Mouse (Mus musculus) stomach, embryonic 16.5 days (tissue): Measurements from ENCODE around the gene Gng12. TPM values are rescaled to one million over a fixed set of nuclear protein-coding genes. Genes with fewer than 3 reads are reported as not detected.

ENCODE experiments used
- ATAC-seq: fragments of 200-750 bp; cut with Nextera tagmentation; 2 replicates; pipeline ENCODE4 v1.8.0; 2017; ENCODE audit warnings: moderate number of reproducible peaks, moderate TSS enrichment; ENCODE audit not compliant: insufficient read depth, low FRiP score
- H3K27ac ChIP-seq: fragments of 300-500 bp; sonication (generic); 2 replicates; pipeline ENCODE4 v1.5.1; 2014; ENCODE audit warnings: low read length
- H3K27me3 ChIP-seq: fragments of 300-500 bp; sonication (generic); 2 replicates; pipeline ENCODE4 v1.6.1; 2014; ENCODE audit warnings: low read length, control low read depth, mixed read lengths; ENCODE audit not compliant: control insufficient read depth, insufficient read depth
- H3K36me3 ChIP-seq: fragments of 300-500 bp; sonication (generic); 2 replicates; pipeline ENCODE4 v1.6.1; 2014; ENCODE audit warnings: low read length; ENCODE audit not compliant: control insufficient read depth, insufficient read depth
- H3K4me1 ChIP-seq: fragments of 300-500 bp; sonication (generic); 2 replicates; pipeline ENCODE4 v1.6.1; 2014; ENCODE audit warnings: low read length, control low read depth, mixed read lengths; ENCODE audit not compliant: control insufficient read depth, insufficient read depth
- H3K4me2 ChIP-seq: fragments of 300-500 bp; sonication (generic); 2 replicates; pipeline ENCODE4 v1.6.1; 2014; ENCODE audit warnings: low read depth, low read length, mixed read lengths
- H3K4me3 ChIP-seq: fragments of 300-500 bp; sonication (generic); replicated peaks from 2 replicates; pipeline ENCODE4 v1.5.1; 2014; ENCODE audit warnings: mild to moderate bottlenecking, low read length
- H3K9ac ChIP-seq: fragments of 300-500 bp; sonication (generic); 2 replicates; pipeline ENCODE4 v1.6.1; 2014; ENCODE audit warnings: low read length
- H3K9me3 ChIP-seq: fragments of 300-500 bp; sonication (generic); replicated peaks from 2 replicates; pipeline ENCODE4 v1.6.1; 2016; ENCODE audit warnings: low read length, control low read depth; ENCODE audit not compliant: control insufficient read depth
- WGBS: fragments of 180-500 bp; shearing (Covaris S2); extraction: QIAGEN DNeasy Blood & Tissue Kit; methylation state at CpG from one replicate; pipeline ENCODE4 v1.1.7; 2014; 5-methylcytosine and 5-hydroxymethylcytosine counted together
- polyA plus RNA-seq: library from polyadenylated mRNA; unstranded; fragments of >200 nt; fragmentation: Nextera tagmentation; extraction: Ambion mirVana; gene quantifications from 2 replicates; pipeline ENCODE4 v1.2.1, GENCODE M21; 2015

Gng12 gene
- polyA plus RNA-seq, 1 experiment from 2014 or later = 132 TPM

DNA sequence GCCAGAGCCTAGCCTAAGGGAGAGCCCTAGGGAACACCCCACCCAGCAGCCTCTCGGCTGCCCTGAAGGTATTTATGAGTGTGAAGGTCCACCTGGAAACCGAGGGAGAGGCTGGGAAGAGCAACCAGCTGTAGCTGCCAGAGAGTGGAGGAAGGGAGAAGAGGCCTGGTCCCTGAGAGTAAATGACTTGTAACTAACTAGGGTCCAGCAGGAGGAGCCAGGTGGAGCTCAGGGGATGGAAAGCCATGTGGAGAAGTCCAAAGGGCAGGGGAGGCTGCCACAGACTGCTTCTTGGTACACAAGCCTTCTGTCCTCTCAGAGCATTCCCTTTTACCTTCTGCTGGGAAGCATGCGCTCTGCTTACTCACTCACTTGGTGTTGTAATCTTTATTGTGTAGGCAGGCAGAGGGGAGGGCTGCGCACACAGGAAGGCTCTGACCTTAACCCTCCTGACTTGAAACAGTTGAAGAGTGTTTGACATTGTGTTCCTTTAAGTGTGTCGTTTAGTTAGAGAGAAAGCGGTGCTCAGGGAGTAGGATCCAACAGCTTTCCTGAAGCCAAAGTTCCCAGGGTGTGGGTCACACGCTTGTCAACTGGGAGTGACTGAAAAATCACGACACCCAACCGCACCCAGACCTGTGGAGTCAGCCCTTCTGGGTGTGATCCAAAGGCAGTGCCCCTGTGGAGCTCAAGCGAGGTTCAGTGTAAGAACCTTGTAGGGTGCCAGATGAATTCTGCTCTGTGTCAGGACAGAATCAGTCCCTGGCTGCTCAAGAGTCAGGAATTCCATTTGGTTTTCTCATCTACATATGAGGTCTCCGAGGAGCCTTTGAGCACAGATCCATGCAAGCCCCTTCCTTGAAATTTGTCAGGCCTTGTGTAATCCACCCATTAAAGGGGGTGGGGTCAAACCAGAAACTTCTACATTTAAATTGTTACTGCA lies 14.6 kb downstream of the Gng12 start:
- ATAC-seq = peak; percentile 86
- H3K4me3 ChIP-seq = no peak overlapping the region
- peak overlapping the region; percentile 90 for H3K27ac ChIP-seq
- H3K9ac ChIP-seq = 0 out of 2 replicates have a peak overlapping the region, but pooled peaks have one; percentile 1
- peak overlapping the region; percentile 36; the same call in 1 of the 2 replicates for H3K4me2 ChIP-seq
- H3K36me3 ChIP-seq = 0 out of 2 replicates have a peak, but pooled peaks cover 3% of the 10 kb centered on the region
- H3K9me3 ChIP-seq = no peaks in the 10 kb centered on the region
- no peaks in the 10 kb centered on the region for H3K27me3 ChIP-seq
- 27% methylated on average over 11 of the region's 11 CpGs for WGBS
- peaks cover 13% of the 10 kb centered on the region for H3K4me1 ChIP-seq

GRCm38 (mm10) chr6:66913355-66913754 lies 17.2 kb downstream of the Gng12 start:
- Histone ChIP-seq H3K27ac (no peak overlapping the region), H3K36me3 (0 out of 2 replicates have a peak, but pooled peaks cover 3% of the 10 kb centered on the region), H3K9ac (no peak overlapping the region), H3K9me3 (no peaks in the 10 kb centered on the region), H3K4me2 (no peak overlapping the region), H3K27me3 (no peaks in the 10 kb centered on the region), H3K4me3 (no peak overlapping the region), H3K4me1 (peaks cover 13% of the 10 kb centered on the region)
- WGBS = 86% methylated on average over 1 of the region's 1 CpGs
- ATAC-seq = no peak

DNA sequence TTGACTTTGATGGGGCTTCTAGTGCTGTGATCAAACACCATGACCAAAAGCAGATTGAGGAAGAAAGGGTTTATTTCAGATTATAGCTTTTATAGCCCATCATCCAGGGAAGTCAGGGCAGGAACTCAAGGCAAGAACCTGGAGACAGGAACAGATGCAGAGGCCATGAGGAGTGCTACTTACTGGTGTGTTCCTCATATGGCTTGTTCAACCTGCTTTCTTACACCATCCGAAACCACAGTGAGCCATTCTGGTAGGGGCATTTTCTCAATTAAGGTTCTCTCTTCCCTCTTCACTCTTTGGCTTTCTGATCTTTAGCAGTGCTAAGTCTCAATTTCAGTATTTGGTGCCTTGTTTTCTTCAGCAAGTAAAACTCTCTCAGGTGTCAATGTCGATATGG lies 19.4 kb downstream of the Gng12 start:
- Histone ChIP-seq H3K4me1 (peaks cover 9% of the 10 kb centered on the region), H3K9ac (no peak overlapping the region), H3K36me3 (0 out of 2 replicates have a peak, but pooled peaks cover 3% of the 10 kb centered on the region), H3K4me3 (no peak overlapping the region), H3K27me3 (no peaks in the 10 kb centered on the region), H3K9me3 (no peaks in the 10 kb centered on the region), H3K27ac (no peak overlapping the region), H3K4me2 (no peak overlapping the region)
- no peak for ATAC-seq
- WGBS = 86% methylated on average over 2 of the region's 2 CpGs

- H3K9ac ChIP-seq = no peak overlapping the region
- H3K9me3 ChIP-seq = no peaks in the 10 kb centered on the region
Measured at GRCm38 (mm10) chr6:66917032-66917431, 20.8 kb downstream of the Gng12 start.

GRCm38 (mm10) chr6:66920786-66921185 lies 24.6 kb downstream of the Gng12 start:
- Histone ChIP-seq H3K9ac (no peak overlapping the region), H3K27me3 (no peaks in the 10 kb centered on the region), H3K4me3 (no peak overlapping the region), H3K27ac (no peak overlapping the region), H3K4me1 (peaks cover 4% of the 10 kb centered on the region; the same call in 1 of the 2 replicates), H3K4me2 (no peak overlapping the region), H3K9me3 (no peaks in the 10 kb centered on the region), H3K36me3 (no peaks in the 10 kb centered on the region)
- WGBS = 94% methylated on average over 4 of the region's 4 CpGs
- ATAC-seq = no peak

More at GRCm38 (mm10) chr6:66917032-66917431, 20.8 kb downstream of the Gng12 start:
- Histone ChIP-seq H3K4me1 (no peaks in the 10 kb centered on the region), H3K36me3 (0 out of 2 replicates have a peak, but pooled peaks cover 3% of the 10 kb centered on the region), H3K27ac (no peak overlapping the region), H3K4me2 (no peak overlapping the region), H3K27me3 (no peaks in the 10 kb centered on the region), H3K4me3 (no peak overlapping the region)
- ATAC-seq = no peak
- WGBS = 87% methylated on average over 7 of the region's 7 CpGs

- H3K4me2 ChIP-seq = no peak overlapping the region
- peaks cover 4% of the 10 kb centered on the region; the same call in 1 of the 2 replicates for H3K4me1 ChIP-seq
- H3K27ac ChIP-seq = no peak overlapping the region
- H3K4me3 ChIP-seq = no peak overlapping the region
- no peaks in the 10 kb centered on the region for H3K27me3 ChIP-seq
- H3K9ac ChIP-seq = no peak overlapping the region
- H3K9me3 ChIP-seq = no peaks in the 10 kb centered on the region
- no peak for ATAC-seq
- WGBS = 78% methylated on average over 4 of the region's 4 CpGs
- no peaks in the 10 kb centered on the region for H3K36me3 ChIP-seq
Measured at GRCm38 (mm10) chr6:66921755-66922154, 25.6 kb downstream of the Gng12 start.

DNA sequence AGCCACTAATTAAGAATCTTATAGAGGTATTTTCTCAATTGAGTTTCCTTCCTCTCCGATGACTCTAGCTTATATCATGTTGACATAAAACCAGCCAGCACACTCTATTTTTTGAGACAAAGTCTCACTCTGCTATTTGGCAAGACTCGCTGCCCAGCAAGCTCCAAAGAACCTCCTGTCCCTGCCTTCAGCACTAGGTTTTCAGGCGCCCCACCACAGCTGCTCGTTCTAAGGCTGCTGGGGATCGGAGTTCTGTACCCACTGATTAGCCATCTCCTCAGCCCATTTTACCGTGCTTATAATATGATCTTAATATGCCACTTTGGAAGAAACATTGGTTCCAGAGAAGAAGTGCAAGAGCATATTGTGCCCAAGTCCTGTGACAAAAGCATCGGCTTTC lies 26.3 kb downstream of the Gng12 start:
- H3K36me3 ChIP-seq = no peaks in the 10 kb centered on the region
- H3K27ac ChIP-seq = peak overlapping the region; percentile 25; the same call in 1 of the 2 replicates
- H3K4me3 ChIP-seq = no peak overlapping the region
- H3K9ac ChIP-seq = no peak overlapping the region
- WGBS = 85% methylated on average over 7 of the region's 7 CpGs
- H3K9me3 ChIP-seq = no peaks in the 10 kb centered on the region
- no peak for ATAC-seq
- H3K27me3 ChIP-seq = no peaks in the 10 kb centered on the region
- peaks cover 4% of the 10 kb centered on the region; the same call in 1 of the 2 replicates for H3K4me1 ChIP-seq
- H3K4me2 ChIP-seq = no peak overlapping the region

DNA sequence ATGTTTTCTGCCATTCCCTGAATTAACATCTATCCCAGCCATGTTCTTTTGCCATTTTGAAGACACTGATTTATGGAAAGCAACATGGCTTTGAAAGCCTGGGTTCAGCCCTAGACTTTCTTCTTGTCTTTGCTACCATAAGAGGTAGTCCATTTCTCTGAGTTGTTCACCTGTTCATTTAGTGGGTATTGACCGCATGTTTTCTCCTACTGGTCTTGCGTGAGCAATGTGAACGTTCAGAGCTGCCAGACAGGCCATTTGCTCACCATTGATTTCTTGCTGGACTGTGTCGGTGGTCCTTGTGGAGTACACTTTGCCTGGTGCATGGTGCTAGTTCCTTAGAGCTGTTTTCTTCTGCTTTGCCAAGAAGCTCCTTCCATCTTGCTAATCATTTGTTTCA lies 27.7 kb downstream of the Gng12 start:
- H3K4me2 ChIP-seq = no peak overlapping the region
- H3K27me3 ChIP-seq = no peaks in the 10 kb centered on the region
- no peak overlapping the region for H3K27ac ChIP-seq
- no peak overlapping the region for H3K9ac ChIP-seq
- H3K9me3 ChIP-seq = no peaks in the 10 kb centered on the region
- peaks cover 4% of the 10 kb centered on the region; the same call in 1 of the 2 replicates for H3K4me1 ChIP-seq
- no peak overlapping the region for H3K4me3 ChIP-seq
- ATAC-seq = no peak
- WGBS = 80% methylated on average over 4 of the region's 4 CpGs
- H3K36me3 ChIP-seq = no peaks in the 10 kb centered on the region

DNA sequence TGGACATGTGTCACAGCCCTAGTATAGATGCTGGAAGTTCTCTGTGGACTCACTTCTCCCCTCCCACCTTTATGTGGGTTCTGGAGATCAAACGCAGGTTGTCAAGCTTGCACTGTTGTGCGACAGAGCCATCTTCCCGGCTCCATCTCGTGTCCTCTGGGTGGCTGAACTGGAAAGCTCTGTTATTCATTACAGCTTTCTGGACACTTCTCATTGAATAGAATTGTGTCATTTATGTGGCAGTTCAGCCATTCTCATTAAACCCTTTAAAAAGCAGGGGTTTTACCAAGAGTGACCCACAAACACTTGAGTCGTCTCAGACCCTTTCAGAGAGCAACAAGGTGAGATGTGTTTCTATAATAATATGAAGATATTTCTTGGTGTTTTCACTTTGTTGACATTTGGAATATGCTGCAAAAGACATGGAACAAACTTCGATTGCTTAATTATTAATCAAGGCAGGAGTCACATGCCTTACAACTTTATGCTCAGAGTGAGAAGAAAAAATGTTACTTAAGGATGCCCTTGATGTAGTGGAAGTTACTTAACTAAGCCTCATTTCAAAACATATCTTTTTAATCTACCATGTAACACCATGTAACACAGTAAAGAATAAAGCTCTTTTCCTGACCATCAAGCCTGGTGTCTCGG lies 28.2 kb downstream of the Gng12 start:
- ATAC-seq = no peak
- Histone ChIP-seq H3K27ac (no peak overlapping the region), H3K36me3 (no peaks in the 10 kb centered on the region), H3K27me3 (no peaks in the 10 kb centered on the region), H3K4me3 (no peak overlapping the region), H3K9ac (no peak overlapping the region), H3K9me3 (no peaks in the 10 kb centered on the region), H3K4me1 (peaks cover 5% of the 10 kb centered on the region; the same call in 1 of the 2 replicates), H3K4me2 (no peak overlapping the region)
- WGBS = 81% methylated on average over 7 of the region's 7 CpGs
